Mouse (Mus musculus) lung, adult 2 months (tissue): Measurements from ENCODE around the gene Cpne2. TPM values are rescaled to one million over a fixed set of nuclear protein-coding genes. Genes with fewer than 3 reads are reported as not detected.
A peak's percentile ranks its signal among the peaks of the same experiment; 100 is the strongest.

Experiments used
- DNase-seq: peaks from one replicate; pipeline ENCODE4 v3.0.0; 2022
- H3K4me1 ChIP-seq: fragments of 200-500 bp; 2 replicates; pipeline ENCODE4 v1.6.1; 2011; ENCODE audit warnings: low read length; ENCODE audit not compliant: control insufficient read depth, insufficient read depth
- H3K4me3 ChIP-seq: fragments of 200-500 bp; replicated peaks from 2 replicates; pipeline ENCODE3; 2011; ENCODE audit warnings: low read depth, mild to moderate bottlenecking, control low read depth, low read length; ENCODE audit errors: extremely low read depth
- CTCF ChIP-seq: fragments of 200-500 bp; IDR thresholded peaks from 2 replicates; pipeline ENCODE4 v1.5.1; 2011; ENCODE audit warnings: mild to moderate bottlenecking, low read length, control low read depth; ENCODE audit not compliant: insufficient read depth
- POLR2A ChIP-seq: fragments of 200-500 bp; IDR thresholded peaks from 2 replicates; pipeline ENCODE4 v1.6.1; 2011; ENCODE audit warnings: low read depth, mild to moderate bottlenecking, control low read depth, low read length, borderline replicate concordance; ENCODE audit errors: extremely low read depth
- WGBS: fragments of 180-500 bp; shearing (Covaris S2); methylation state at CpG from one replicate; pipeline ENCODE4 v1.1.7; 2018; 5-methylcytosine and 5-hydroxymethylcytosine counted together
- polyA plus RNA-seq: library from polyadenylated mRNA; depleted of rRNA; stranded (reverse); fragments of >200 nt; gene quantifications from 2 replicates; pipeline ENCODE4 v1.2.3, GENCODE M21; 2012; rRNA removed

The Cpne2 gene
- polyA plus RNA-seq, result 21.2 and 33.6 TPM in 2 replicates

DNA sequence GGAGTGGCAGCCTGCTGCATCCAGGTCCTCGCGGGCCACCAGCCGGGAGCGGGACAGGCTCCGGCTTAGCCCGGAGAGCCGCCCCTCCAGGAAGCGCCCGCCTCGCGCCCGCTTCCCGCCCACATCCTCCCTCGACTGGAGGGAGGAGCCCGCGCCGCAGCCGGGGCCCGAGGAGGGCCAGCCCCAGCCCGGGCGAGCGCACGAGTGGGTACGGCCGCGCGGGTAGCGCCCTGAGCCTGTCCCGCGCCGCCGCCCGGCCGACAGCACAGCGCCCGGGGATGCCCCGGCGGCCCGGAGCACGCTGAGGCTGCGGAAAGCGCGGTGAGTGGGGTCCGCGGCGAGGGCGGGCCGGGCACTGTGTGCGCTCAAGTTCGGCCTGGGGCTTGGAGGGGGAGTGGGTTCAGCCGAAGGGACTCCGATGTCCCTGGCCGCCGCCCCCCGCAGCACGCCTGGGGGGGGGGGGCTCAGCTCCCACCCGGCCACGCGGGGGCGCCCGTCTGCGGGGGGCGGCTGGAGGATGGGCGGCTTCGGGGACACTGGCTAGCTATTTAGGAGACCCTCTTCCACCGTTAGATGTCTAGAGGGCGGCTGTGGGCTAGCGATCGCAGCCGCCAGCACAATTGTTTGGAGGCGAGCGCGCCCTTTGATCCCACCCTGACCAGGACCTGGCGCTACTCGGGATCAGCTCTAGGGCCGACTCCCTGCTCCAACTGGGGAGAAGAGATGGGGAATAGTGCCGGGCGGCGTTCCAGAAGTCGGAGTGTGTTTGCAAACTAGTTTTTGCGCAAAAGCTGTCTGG, at the start of gene Cpne2:
Gene Cpne2, plus strand, starts transcription at position 118 of the 799 bp plus-strand sequence.
- DNase-seq, result peak; percentile 55
- H3K4me3 ChIP-seq, result peak within 1 kb of the TSS; percentile 62
- under 1% methylated on average over 45 of the region's 81 CpGs for WGBS
- H3K4me1 ChIP-seq, result no peaks in the 10 kb centered on the region
- no peak for TF ChIP-seq CTCF
- 0 out of 2 replicates have a peak, but pooled peaks have one; percentile 0 for TF ChIP-seq POLR2A

- no peak for TF ChIP-seq CTCF
- TF ChIP-seq POLR2A, result no peak
- DNase-seq, result no peak
- 20% methylated on average over 3 of the region's 3 CpGs for WGBS
- no peaks in the 10 kb centered on the region for H3K4me1 ChIP-seq
- H3K4me3 ChIP-seq, result peak overlapping the region; percentile 44
Observed at GRCm38 (mm10) chr8:94485288-94485687, 47.5 kb upstream of the Cpne2 start.

GRCm38 (mm10) chr8:94485882-94486281, 46.9 kb upstream of the Cpne2 start:
- no peak for TF ChIP-seq POLR2A
- peak; percentile 54 for TF ChIP-seq CTCF
- DNase-seq, result peak; percentile 57
- H3K4me1 ChIP-seq, result no peaks in the 10 kb centered on the region
- H3K4me3 ChIP-seq, result peak overlapping the region; percentile 44
- WGBS, result 17% methylated on average over 2 of the region's 2 CpGs

DNA sequence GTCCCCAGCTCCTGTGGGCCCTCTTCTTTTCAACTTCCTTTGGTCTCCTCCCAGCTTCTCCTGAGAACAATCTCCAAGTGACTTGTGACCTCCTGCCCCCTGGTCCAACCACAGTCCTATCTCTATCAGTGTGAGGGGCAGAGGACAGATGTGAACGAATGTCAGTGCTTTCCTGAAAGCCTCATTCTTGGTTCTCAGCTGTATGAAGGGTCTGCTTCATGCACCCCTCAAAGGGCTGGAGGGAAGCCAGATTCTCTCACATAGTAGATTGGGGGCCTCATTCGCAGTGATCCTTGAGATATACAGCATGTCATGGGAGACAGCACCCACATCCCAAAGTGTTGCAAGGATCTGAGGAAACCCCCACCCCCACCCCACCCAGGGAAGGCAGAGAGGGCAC, 44.8 kb upstream of the Cpne2 start:
- H3K4me1 ChIP-seq, result no peaks in the 10 kb centered on the region
- 63% methylated on average over 2 of the region's 2 CpGs for WGBS
- DNase-seq, result no peak
- TF ChIP-seq CTCF (no peak), POLR2A (no peak)
- H3K4me3 ChIP-seq, result no peak overlapping the region

DNA sequence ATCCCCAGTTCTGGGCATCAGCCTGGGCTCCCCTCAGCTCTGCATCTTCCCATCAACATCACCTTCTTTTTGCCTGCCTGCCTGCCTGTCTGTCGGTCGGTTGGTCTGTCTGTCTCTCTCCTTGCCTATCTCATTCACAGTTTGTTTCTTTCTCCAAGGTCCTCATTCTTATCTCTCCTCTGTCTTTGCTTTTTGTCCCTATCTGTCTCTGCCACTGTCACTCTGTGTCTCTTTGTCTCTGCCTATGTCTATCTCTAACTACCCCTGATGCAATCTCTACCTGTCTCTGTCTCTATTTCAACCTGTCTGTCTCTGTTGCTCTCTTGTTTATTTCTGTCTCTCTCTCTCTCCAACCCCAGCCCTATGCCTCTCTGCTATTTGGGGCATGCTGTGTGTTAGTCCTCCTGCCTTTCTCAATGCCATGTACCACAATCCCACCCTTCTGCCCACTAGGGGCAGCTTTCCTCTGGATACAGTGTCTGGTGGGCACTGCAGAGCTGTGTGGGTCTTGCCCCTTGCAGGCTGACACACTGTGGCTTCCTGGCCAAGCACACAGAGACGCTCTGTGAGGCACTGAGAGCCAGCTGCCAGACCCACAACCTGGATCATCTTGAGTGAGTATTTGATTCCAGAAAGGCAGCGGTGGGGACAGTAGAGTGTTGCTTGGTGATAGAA, 42.8 kb upstream of the Cpne2 start:
- TF ChIP-seq POLR2A, result no peak
- TF ChIP-seq CTCF, result no peak
- no peak for DNase-seq
- 51% methylated on average over 4 of the region's 4 CpGs for WGBS
- no peak overlapping the region for H3K4me3 ChIP-seq
- no peaks in the 10 kb centered on the region for H3K4me1 ChIP-seq

DNA sequence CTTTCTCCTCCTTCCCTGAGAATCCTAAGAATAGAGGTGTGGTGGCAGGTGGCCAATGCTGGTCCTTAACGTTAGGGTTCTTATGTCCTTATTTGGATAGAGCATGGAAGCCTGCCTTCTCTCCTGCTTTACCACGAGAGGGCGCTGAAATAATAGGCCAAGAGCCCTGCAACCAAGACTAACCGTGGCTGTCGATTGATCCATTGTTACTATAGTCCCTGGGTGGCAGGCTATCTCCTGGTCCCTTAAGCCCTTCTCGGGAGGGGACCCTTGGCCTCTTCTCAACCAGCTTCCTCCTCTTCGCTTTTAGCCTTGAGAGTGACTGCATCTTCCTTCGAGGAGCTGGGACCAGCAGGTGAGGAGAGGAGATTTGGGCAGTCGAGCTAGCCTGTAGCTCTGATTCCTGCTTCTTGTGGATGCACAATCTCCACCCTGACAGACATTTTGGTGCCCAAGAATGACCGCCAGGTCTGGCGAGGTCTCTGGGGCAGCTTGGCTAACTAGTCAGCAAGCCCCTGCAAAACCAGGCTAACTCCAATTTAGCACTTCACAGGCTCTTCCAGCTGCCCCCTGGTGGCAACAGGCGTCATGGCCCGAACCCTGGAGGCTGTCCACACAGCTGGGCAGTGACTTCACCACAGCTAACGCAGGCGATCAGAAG, 40.6 kb upstream of the Cpne2 start:
- 9% methylated on average over 15 of the region's 15 CpGs for WGBS
- TF ChIP-seq POLR2A (no peak), CTCF (peak; percentile 81)
- peak; percentile 85 for DNase-seq
- Histone ChIP-seq H3K4me3 (no peak overlapping the region), H3K4me1 (no peaks in the 10 kb centered on the region)

DNA sequence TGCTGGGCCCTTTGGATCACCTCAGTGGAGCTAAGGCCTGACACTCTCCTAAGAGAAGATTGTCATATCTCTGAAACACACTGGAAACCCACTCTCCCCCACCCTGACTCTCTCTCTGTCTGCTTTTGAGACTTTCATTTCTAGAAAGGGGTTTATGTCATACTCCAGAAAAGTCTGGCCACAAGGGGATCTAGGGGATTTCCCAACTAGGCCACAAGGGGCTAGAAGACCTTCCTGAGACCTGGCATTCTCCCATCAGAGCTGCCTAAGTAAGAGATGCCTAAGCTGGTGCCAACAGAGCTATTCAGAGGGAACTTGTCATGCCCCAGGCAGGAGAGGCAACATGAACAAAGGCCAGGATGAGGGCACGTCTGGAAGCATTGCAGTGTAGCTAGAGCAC, 39.5 kb upstream of the Cpne2 start:
- 55% methylated on average over 1 of the region's 1 CpGs for WGBS
- Histone ChIP-seq H3K4me3 (no peak overlapping the region), H3K4me1 (no peaks in the 10 kb centered on the region)
- TF ChIP-seq CTCF (no peak), POLR2A (no peak)
- no peak for DNase-seq

- 63% methylated on average over 5 of the region's 5 CpGs for WGBS
Observed at GRCm38 (mm10) chr8:94515430-94516208, 17.2 kb upstream of the Cpne2 start.

DNA sequence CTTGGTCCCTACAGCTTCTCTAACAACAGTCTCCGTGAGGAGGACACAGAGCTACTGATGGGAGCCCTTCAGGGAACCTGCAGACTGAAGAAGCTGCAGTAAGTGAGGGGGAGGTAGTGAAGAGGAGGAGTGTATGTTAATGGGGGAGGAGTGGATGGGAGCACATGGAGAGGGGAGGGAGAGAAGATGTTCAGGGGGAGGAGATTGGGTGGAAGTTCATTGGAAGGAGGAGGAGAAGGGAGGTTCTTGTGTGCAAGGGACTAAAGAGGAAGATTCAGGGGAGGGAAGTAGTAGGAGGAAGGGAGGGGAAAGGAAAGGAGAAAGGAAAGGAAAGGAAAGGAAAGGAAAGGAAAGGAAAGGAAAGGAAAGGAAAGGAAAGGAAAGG, 16.6 kb upstream of the Cpne2 start:
- no peaks in the 10 kb centered on the region for H3K4me1 ChIP-seq
- WGBS, result 37% methylated on average over 1 of the region's 1 CpGs

More at GRCm38 (mm10) chr8:94515430-94516208, 17.2 kb upstream of the Cpne2 start:
- Histone ChIP-seq H3K4me1 (no peaks in the 10 kb centered on the region), H3K4me3 (no peak overlapping the region)
- TF ChIP-seq CTCF (no peak), POLR2A (no peak)
- DNase-seq, result no peak

More for the DNA sequence above, 16.6 kb upstream of the Cpne2 start:
- no peak for DNase-seq
- TF ChIP-seq POLR2A (no peak), CTCF (no peak)
- H3K4me3 ChIP-seq, result no peak overlapping the region
